Mouse (Mus musculus) gastrocnemius, adult 18-20 months (tissue): ENCODE measurements around the gene Idh3a. TPM values are rescaled to one million over a fixed set of nuclear protein-coding genes. Genes with fewer than 3 reads are reported as not detected.
"Not testable (repeated sequence)": the region's sequence is repeated elsewhere in the genome, so short reads cannot be mapped to it uniquely, and the experiment has no call there.

Source experiments
- DNase-seq: peaks from one replicate; pipeline ENCODE4 v3.0.0; 2021; ENCODE audit warnings: low spot score
- long read RNA-seq, 2 experiments: library from polyadenylated mRNA; stranded (forward); transcript quantifications; one replicate each; pipeline ENCODE4 v2.0.0; 2021
- total RNA-seq, 2 experiments: library from RNA; stranded (reverse); gene quantifications; 2 replicates each; pipeline ENCODE4 v1.2.3; 2021

Idh3a gene
- total RNA-seq, result 100 to 1,000 TPM; 491 to 527 TPM
- long read RNA-seq, experiment 1, transcript Idh3a-203 (8 exons, 1,570 nt), result minor isoform, 150 of 1,295 reads
- long read RNA-seq, experiment 1, transcript Idh3a-205 (11 exons, 2,580 nt), result major isoform, 1,030 of 1,295 reads
- long read RNA-seq, experiment 1, partial matches to known transcripts, result 48 of 1,295 reads
- long read RNA-seq, experiment 1, other reads (novel, unspliced or antisense), result 66 of 1,295 reads
- long read RNA-seq, experiment 2, transcript Idh3a-203 (8 exons, 1,570 nt), result minor isoform, 94 of 845 reads
- long read RNA-seq, experiment 2, transcript Idh3a-205 (11 exons, 2,580 nt), result major isoform, 683 of 845 reads
- long read RNA-seq, experiment 2, partial matches to known transcripts, result 29 of 845 reads
- long read RNA-seq, experiment 2, other reads (novel, unspliced or antisense), result 39 of 845 reads

- peak; percentile 98 for DNase-seq
Measured at GRCm38 (mm10) chr9:54586199-54587061, at the start of gene Idh3a. Gene Idh3a, plus strand, starts transcription at chr9:54586334.

DNA sequence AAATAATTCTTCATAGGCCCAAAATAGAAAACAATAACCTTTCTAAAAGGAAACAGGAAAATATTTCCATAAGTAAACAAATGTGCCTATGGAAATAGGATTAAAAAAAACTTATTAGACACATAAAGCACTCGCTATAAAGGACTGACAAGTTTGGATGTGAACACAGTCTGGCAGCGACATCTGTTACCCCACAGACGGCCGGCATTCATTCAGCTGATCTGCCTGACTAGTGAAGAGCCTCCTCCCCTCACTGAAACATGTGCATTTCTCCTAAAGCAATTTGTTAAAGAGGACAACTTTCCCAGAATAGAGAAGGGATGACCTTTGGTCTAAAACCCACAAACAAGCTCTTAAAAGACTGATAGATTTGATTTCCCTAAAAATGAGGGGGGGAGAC is 49.1 kb upstream of the Idh3a start:
- no peak for DNase-seq

GRCm38 (mm10) chr9:54537480-54537879 is 48.7 kb upstream of the Idh3a start:
- DNase-seq, result no peak

- DNase-seq, result no peak
Measured at GRCm38 (mm10) chr9:54538244-54538643, 47.9 kb upstream of the Idh3a start.

DNA sequence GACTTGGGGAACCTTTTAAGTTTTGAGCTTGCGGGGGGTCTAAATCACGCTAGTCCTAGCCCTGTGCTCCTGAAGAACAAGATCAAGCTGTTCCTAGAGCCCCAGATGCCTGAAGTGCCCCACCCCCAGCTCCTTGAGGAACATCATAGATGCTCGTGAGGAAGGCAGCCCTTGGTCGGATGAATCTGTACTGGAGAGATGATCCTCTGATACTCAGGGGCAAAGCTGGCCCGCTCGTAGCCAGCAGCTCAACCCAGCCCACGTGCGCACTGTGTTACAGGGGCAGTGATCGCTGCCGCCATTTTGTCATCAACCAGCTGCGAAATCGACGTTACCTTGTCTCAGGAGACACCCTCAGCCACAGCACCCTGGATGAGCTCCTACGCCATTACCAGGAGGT is 47.5 kb upstream of the Idh3a start, which contains the start of gene Sh2d7:
Gene Sh2d7, plus strand, starts transcription at position 301 of the 400 bp plus-strand sequence.
- DNase-seq, result no peak

GRCm38 (mm10) chr9:54540801-54541200 is 45.3 kb upstream of the Idh3a start:
- no peak for DNase-seq

DNA sequence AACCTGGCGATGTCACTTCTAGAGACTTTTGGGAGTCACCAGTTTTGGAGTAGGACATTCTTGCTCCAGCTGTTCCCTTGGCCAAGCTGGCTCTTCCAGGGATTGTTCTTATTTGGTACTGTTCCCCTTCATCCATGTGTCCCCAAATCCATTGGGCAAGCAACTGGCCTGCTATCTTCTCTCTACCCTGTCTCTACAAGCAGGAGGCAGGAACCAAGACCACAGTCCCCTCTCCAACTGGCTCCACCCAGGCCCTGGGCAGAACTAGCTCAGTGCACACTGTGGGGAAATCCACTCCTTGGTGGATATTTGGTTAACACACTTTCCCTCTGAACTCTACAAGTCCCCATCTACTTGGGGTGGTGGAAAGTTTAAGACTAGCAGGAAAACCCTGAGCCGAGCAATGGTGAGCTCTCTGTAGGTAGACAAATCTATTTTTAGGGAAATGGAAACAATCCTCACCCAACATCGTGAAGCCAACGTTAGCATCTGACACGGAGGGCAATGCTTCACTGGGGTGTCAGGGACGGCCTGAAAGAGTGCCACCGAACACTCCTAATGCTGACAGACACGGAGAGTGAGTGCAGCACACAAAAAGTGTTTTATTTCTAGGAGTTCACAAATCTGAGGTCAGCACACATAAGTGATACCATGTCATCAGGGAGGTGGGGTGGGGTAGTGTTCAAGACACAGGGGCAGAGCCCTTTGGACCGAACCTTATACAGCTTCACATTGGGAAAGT is 41.8 kb upstream of the Idh3a start:
- DNase-seq, result no peak

DNA sequence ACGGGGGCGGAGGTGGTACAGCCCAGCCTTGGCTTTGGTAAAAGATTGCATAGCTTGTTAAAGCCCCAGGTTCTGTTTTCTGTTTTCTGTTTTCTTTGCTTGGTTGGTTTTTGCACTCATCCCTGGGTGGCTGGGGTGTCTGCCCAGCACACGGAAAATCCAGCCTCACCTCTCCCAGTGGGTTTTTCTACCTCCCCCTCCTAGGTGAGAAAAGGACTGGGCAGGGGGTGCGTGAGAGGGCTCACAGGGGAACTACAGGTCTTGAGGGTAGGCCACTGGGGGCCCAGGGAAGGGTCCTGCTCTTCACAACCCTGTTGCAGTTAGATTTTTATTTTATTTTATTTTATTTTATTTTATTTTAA is 41.2 kb upstream of the Idh3a start:
- DNase-seq, result no peak

- DNase-seq, result peak; percentile 51
Measured at GRCm38 (mm10) chr9:54547536-54547935, 38.6 kb upstream of the Idh3a start.

DNA sequence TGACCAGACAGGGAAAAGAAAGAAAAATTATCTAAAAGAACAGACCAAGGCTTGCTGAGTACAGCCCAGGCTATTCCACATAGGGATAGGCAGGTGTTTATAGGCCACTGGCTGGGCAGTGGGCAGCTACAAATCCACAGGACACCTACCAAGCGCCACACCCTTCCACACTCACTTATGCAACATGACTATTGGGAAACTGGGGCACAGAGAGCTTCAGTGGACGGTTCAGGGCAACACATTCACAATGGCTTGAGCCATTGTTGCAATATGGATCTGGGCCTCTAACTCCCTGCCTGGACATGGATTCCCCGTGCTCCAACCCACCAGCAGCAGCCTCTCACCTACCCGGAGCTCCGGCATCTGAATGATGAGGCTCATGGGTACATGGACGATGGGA is 36.7 kb upstream of the Idh3a start:
- no peak for DNase-seq

DNA sequence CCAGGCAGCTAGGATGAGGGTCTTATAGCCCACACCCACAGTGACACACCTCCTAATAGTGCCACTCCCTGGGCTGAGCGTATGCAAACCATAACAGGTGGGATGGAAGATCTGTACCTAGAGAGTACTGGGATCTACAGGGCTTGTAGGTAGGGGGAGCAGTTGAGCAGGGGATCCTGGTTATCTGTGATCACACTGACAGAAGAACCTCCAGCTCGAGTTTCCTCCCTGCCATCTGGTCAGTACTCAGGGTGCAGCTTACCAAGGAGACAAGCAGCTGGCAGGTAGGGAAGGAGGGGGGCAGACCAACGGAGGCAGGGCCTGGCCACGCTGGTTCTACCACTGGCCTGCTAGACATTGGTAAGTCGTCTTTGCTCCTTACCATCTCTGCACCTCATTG is 33.7 kb upstream of the Idh3a start:
- peak; percentile 71 for DNase-seq

DNA sequence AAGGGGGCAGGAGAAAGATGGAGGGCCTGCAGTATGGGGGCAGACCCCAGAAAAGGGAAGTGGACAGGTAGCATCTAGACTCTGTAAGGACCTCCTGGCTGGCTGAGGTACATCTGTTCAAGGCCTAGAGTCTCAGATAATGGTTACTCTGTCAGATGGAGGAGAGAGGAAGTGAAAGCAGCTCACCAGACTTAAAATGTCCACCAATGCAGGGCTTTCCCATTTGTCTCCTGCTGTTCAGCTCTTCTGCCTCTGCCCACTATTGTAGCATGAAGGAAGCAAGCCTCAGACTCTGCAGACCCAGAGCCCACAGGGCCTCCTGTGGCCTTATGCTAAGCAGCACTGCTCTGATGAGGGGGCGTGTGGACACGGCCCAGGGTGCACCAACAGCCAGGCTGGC is 31.1 kb upstream of the Idh3a start:
- DNase-seq, result no peak

- peak; percentile 63 for DNase-seq
Measured at GRCm38 (mm10) chr9:54558731-54559130, 27.4 kb upstream of the Idh3a start.

GRCm38 (mm10) chr9:54559771-54560471 is 26.2 kb upstream of the Idh3a start, which contains the start of gene Cib2:
Gene Cib2, minus strand, starts transcription at chr9:54560218.
- DNase-seq, result peak; percentile 89

- peak; percentile 60 for DNase-seq
Measured at GRCm38 (mm10) chr9:54560831-54561601, 25.1 kb upstream of the Idh3a start.

DNA sequence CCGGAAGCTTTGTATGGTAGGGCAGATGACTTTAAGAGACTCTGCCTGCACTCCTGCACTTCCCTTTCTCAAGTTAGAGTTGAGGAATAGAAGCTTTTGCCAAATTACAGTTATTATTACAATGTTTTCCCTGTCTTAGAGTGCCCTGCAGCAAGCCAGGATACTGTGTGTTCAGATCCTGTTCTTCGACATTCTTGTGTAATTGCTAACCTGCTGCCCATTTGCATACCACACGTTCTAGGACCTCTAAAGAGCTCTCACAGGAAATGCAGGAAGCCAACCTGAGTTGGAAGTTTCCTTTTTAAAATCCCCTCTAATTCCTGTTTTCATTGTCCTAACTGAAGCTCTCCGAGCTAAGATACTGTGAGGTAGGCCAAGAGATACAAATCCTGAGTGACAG is 19.2 kb upstream of the Idh3a start:
- DNase-seq, result no peak

DNA sequence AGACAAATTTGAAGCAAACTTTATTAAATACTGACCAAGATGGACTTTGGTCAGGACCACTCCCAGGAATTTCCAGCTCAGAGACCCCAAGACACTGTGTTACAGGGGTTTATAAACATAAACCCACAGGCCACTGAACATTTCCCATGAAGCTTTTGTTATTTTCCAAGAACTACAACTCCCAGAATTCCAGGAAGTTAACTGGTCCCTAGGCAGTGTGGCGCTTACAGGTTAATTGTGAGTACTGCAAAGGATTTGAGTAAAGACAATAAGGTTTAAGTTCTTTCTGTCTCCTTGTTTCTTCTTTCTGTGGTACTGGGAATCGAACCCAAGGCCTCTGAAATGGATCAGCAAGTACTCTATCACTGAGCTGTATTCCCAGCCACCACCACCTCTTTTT is 17.4 kb upstream of the Idh3a start:
- no peak for DNase-seq

GRCm38 (mm10) chr9:54571130-54571839 is 14.8 kb upstream of the Idh3a start:
- no peak for DNase-seq

GRCm38 (mm10) chr9:54583712-54584111 is 2.4 kb upstream of the Idh3a start:
- DNase-seq, result no peak

GRCm38 (mm10) chr9:54584127-54584526 is 2.0 kb upstream of the Idh3a start:
- not testable (repeated sequence) for DNase-seq
